Mouse (Mus musculus) retina, embryonic 14.5 days (tissue): Measurements from ENCODE around the gene E4f1.
A peak's percentile ranks its signal among the peaks of the same experiment; 100 is the strongest.
"Not testable (repeated sequence)": the region's sequence is repeated elsewhere in the genome, so short reads cannot be mapped to it uniquely, and the experiment has no call there.

Experiments
- DNase-seq: peaks from one replicate; pipeline ENCODE4 v3.0.0-alpha.2; 2015; ENCODE audit warnings: low spot score

E4f1 gene

DNA sequence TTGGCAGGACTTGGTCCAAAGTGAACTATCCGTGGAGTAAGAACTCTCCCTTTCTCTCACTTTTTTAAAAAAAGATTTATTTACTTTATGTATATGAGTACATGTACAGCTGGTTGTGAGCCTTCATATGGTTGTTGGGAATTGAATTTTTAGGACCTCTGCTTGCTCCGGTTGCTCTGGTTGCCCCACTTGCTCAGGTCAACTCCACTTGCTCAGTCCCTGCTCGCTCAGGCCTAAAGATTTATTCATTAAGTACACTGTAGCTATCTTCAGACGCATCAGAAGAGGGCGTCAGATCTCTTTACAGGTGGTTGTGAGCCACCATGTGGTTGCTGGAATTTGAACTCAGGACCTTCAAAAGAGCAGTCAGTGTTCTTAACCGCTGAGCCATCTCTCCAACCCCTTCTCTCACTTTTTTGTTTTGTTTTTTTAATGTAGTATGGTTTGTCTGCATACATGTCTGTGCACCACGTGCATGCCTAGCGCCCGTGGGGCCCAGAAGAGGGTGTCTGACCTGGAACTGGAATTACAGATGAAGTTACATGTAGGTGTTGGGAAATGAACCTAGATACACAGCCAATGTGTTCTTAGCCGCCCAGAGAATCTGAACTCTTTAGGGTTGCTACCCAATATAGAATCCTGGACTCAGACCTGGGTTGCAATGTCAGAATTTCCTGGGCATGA, 14.4 kb downstream of the E4f1 start:
- not testable (repeated sequence) for DNase-seq

- DNase-seq = peak; percentile 99
Measured at GRCm38 (mm10) chr17:24454756-24455522, 15.2 kb downstream of the E4f1 start.

DNA sequence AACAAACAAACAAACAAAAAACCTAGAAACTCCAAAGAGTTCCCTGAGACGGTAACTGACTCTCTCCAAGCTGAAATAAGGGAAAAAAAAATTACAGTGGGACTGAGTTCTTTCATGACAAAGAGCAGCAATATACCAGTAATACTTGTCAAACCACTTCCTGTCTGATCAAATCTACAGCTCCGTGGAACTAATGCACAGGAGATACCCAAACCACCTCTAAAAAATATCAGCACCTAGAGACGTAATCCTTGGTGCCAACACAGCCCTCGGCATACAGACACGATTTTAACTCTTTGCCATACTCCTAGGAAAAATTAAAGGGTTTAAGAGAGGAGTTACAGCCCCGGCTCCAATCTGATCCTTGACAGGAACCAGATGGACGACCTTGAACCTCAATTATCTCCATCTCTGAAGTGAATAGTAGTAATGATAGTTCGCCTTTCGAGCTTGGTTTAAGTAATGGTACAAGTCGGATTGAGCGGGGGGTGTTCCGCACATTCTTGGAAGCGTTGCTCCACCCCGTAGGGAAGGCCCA, 15.8 kb downstream of the E4f1 start:
- no peak for DNase-seq

DNA sequence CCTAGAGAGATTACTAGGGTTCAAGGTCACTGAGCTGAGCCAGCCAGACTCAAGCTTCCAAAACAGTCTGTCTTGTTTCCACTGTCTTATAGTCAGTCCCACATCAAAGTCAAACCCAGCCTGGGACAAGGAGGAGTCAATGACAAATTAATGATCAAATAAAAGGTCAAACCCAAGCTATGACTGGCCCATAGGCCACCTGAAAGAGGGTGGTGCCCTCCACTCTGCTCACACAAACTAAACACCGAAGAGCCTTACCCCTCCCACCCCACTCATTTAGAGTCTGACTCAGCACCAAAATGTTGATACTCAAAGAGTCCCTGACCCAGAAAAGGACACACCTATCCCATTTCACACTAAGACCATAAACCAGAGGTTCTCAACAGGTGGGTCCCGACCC, 16.7 kb downstream of the E4f1 start:
- no peak for DNase-seq

DNA sequence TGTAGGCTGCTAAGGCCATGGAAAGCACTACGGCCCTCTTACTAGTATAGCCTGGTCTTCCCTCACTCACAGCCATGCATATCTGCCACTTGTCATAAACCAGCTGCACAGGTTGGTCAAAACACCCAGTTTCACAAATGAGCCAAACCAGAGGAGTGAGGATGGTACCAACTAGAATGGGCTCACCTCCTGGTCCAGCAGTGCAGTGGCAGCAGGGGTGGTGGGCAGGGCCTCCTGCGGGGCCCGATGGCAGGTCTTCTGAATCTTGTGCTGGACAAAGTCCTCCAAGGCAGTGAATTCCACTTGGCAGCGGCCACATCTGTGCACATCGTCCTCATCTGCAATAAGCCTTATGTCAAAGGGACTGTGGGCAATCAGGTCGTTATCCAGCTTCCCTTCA, 18.9 kb downstream of the E4f1 start:
- no peak for DNase-seq

GRCm38 (mm10) chr17:24449507-24449906, 20.6 kb downstream of the E4f1 start:
- no peak for DNase-seq

GRCm38 (mm10) chr17:24446590-24446989, 23.5 kb downstream of the E4f1 start:
- DNase-seq = no peak

GRCm38 (mm10) chr17:24443409-24443808, 26.7 kb downstream of the E4f1 start:
- no peak for DNase-seq

DNA sequence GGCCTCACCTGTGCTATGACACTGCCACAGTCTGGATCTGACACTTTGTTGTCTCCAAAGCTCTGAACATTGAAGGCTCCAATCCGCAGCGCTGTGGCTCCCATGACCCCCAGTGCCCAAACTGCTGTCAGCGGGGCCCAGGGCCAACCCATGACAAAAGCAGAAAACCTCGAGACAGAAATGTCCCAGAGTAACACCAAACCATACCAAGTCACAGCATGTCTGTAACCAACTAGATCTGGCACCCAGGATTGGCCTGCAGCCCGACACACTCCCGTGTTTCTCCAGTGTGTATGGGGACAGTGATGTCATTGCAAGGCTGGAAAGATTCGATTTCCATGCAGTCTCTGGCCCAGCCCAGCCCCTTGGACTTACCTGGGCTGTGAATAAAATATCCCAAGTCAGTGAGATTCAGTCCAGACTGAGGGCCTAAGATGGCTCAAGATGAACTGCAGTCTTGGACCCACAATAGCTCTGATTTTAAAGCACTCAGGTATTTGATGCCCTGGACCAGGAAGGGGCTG, 27.4 kb downstream of the E4f1 start, which contains the start of gene Dnase1l2:
TSS of gene Dnase1l2 (minus strand) at position 474 of the 524 bp plus-strand sequence.
- no peak for DNase-seq

DNA sequence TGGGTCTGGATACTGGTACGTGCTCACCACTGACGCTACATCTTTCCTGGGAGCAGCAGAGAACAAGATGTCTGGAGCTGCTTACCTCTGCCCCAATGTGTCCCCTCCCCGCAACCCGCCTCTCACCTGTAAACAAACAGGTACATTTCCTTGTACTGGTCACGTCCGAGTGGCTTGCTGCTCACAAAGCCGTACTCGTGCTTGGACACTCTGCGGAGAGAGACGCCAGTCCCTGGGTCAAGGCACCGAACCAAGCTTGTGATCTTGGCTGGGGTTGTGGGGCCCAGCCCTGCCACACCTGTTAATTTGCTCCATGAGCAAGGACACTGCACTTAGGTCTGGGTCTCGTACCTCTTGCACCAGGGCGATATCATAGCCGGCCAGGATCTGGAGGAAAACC, 28.0 kb downstream of the E4f1 start:
- DNase-seq = no peak

DNA sequence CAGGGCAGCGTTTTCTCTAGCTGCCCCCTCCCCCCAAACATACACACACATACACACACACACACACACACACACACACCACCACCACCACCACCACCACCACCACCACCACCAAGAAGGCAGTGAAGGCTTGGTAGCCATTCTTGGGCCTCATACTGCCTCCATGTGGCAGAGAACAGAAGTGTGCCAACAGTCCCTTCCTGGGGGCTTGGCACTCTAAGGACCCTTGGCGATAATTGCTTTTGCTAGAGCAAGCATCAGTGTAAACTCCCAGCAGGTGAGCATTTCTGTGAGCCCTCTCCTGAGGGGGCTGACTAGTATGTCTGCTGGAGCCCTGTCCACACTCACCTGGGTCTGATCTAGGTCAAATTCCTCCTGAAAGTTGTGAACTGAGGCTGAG, 29.0 kb downstream of the E4f1 start:
- DNase-seq = peak; percentile 37

DNA sequence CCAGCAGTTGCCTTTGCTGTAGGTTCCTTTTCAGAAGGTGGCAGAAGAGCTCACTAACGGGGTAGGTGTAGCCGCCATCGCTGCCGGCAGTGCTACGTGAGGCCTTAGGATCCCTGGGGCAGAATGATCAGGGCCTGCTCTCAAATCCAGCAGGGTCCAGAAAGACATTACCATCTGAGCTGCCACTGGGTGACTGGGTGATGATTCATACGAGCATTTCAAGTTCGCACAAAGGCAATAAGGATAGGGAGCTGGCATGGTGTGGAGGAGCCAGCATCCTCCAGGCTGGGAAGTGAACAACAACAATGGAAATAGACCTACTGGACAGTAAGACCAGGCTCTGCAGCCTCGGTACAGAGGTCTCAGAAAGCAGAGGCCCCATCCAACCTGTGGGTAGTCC, 29.7 kb downstream of the E4f1 start:
- no peak for DNase-seq

GRCm38 (mm10) chr17:24437016-24437415, 33.1 kb downstream of the E4f1 start:
- DNase-seq = peak; percentile 83

GRCm38 (mm10) chr17:24429201-24429983, 40.7 kb downstream of the E4f1 start:
- DNase-seq = no peak

DNA sequence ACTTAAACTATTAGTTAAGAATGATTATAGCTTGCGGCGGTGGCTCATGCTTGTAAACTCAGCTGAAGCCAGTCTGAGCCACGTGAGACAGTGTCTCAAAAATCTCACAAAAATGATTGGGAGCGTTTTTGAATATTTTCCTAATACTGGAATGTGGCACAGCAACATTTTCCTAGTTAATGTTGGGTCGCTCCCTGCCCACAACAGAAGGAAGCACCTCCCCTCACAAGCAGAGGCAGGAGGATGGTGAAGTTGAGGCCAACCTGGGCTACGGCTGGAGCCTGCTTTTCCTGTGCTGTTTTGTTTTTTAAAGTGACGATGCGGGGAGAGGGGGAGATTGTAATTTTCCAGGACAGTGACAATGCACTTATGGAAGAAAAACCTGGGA, 42.9 kb downstream of the E4f1 start:
- peak; percentile 33 for DNase-seq

DNA sequence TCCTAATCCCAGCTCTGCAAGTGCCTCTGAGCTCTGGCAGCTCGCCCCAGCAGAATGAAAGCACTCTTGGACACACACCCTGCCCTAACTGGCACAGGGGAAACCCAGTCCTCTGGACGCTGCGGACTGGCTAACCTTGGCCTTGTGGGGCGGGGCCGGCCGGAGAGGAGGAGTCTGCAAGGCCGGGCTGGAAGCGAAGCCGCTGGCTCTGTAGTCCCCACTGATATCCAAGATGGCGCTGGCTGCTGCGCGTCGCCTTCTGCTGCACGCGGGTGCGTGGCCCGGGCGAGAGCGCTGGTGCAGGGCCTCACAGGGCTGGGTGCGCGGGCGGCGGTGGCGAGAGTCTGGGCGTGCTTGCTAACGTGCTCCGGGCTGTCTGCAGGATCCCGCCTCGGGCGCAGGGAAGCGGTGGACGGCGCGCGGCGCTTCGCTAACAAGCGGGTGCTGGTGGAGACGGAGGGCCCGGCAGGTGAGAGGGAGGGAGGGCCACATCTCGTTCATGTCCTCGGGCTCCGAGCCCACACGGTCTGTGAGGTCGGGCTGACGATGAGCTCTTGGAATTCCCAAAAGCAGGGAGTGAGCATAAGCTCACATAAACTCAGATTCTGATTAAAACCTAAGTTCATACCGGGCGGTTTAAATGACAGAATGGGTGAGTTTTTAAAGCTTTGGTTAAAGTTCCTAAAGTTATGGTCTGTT, 43.5 kb downstream of the E4f1 start, which contains the start of gene Eci1:
TSS of gene Eci1 (plus strand) at position 171 of the 699 bp plus-strand sequence.
- DNase-seq = peak; percentile 94

GRCm38 (mm10) chr17:24425905-24426304, 44.2 kb downstream of the E4f1 start:
- DNase-seq = no peak

DNA sequence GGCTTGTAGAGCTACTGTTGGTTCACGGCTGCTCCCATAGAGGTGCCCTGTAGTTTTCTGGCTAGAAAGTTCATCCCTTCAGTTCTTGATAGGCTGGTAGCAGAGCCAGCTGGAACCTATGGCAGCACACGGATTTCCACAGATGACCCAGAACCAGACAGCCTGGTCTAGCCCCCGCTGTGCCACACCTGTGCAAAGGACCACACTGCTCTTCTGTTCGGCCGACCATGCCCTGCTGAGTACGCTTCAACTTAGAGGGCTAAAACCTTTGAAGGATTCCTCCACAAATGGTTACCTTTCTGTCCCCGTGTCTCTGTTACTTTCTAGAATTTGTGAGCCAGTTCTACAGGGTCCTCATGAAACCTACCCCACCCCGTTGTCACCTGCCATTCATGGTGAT, 44.8 kb downstream of the E4f1 start:
- DNase-seq = not testable (repeated sequence)

GRCm38 (mm10) chr17:24424489-24424888, 45.6 kb downstream of the E4f1 start:
- no peak for DNase-seq

- no peak for DNase-seq
Measured at GRCm38 (mm10) chr17:24423114-24423513, 47.0 kb downstream of the E4f1 start.

- no peak for DNase-seq
Measured at GRCm38 (mm10) chr17:24416051-24416652, 54.0 kb downstream of the E4f1 start.
